Mouse (Mus musculus) kidney, embryonic 15.5 days (tissue): ENCODE measurements around the gene Chrdl2. TPM values are rescaled to one million over a fixed set of nuclear protein-coding genes. Genes with fewer than 3 reads are reported as not detected.
"Not testable (repeated sequence)": the region's sequence is repeated elsewhere in the genome, so short reads cannot be mapped to it uniquely, and the experiment has no call there.

Source experiments
- ATAC-seq: fragments of 200-750 bp; cut with Nextera tagmentation; replicated peaks from 2 replicates; pipeline ENCODE4 v1.8.0; 2017; ENCODE audit warnings: moderate TSS enrichment; ENCODE audit not compliant: low FRiP score
- H3K27ac ChIP-seq: fragments of 300-500 bp; sonication (generic); 2 replicates; pipeline ENCODE4 v1.5.1; 2015; ENCODE audit warnings: mild to moderate bottlenecking, inconsistent platforms
- H3K27me3 ChIP-seq: fragments of 300-500 bp; sonication (generic); 2 replicates; pipeline ENCODE4 v1.6.1; 2015; ENCODE audit warnings: inconsistent platforms
- H3K36me3 ChIP-seq: fragments of 300-500 bp; sonication (generic); 2 replicates; pipeline ENCODE4 v1.6.1; 2015; ENCODE audit warnings: inconsistent platforms
- H3K4me1 ChIP-seq: fragments of 300-500 bp; sonication (generic); 2 replicates; pipeline ENCODE4 v1.6.1; 2015; ENCODE audit warnings: inconsistent platforms
- H3K4me2 ChIP-seq: fragments of 300-500 bp; sonication (generic); 2 replicates; pipeline ENCODE4 v1.6.1; 2015; ENCODE audit warnings: moderate library complexity, mild to moderate bottlenecking, inconsistent platforms
- H3K4me3 ChIP-seq: fragments of 300-500 bp; sonication (generic); replicated peaks from 2 replicates; pipeline ENCODE4 v1.5.1; 2015; ENCODE audit warnings: mild to moderate bottlenecking, inconsistent platforms
- H3K9ac ChIP-seq: fragments of 300-500 bp; sonication (generic); 2 replicates; pipeline ENCODE4 v1.6.1; 2015; ENCODE audit warnings: mild to moderate bottlenecking, inconsistent platforms
- H3K9me3 ChIP-seq: fragments of 300-500 bp; sonication (generic); replicated peaks from 2 replicates; pipeline ENCODE4 v1.6.1; 2016; ENCODE audit warnings: inconsistent platforms
- WGBS: fragments of 180-500 bp; shearing (Covaris S2); methylation state at CpG from one replicate; pipeline ENCODE4 v1.1.7; 2015; ENCODE audit warnings: mixed read lengths; 5-methylcytosine and 5-hydroxymethylcytosine counted together
- polyA plus RNA-seq: library from polyadenylated mRNA; unstranded; fragments of >200 nt; fragmentation: Nextera tagmentation; extraction: Ambion mirVana; gene quantifications from 2 replicates; pipeline ENCODE4 v1.2.1, GENCODE M21; 2015

Chrdl2 gene
- polyA plus RNA-seq, 1 experiment from 2014 or later: 0.69 TPM

DNA sequence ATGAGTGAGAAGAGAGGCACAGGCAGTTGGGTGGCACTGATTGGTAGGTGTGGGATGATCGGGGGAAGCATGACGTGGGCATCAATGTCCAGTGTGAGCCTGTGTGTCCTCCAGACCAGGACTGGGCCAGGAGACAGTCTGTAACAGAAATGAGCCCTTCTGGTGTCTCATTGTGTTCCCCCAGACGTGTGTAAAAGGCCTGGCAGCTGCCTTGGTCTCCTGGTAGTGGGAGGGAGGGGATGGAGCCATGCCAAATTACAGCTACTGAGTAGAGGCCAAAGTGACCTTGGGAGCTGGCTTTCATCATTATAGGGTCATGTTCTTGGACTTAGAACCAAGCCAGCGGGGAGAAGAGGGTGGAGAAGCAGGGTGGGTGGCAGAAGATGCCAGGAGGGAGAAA, 45.9 kb downstream of the Chrdl2 start:
- no peaks in the 10 kb centered on the region for H3K27me3 ChIP-seq
- H3K9ac ChIP-seq: no peak overlapping the region
- no peaks in the 10 kb centered on the region for H3K4me1 ChIP-seq
- no peak overlapping the region for H3K4me3 ChIP-seq
- no peak overlapping the region for H3K4me2 ChIP-seq
- H3K9me3 ChIP-seq: no peaks in the 10 kb centered on the region
- no peaks in the 10 kb centered on the region for H3K36me3 ChIP-seq
- no peak overlapping the region for H3K27ac ChIP-seq
- WGBS: 73% methylated on average over 4 of the region's 4 CpGs
- no peak for ATAC-seq

DNA sequence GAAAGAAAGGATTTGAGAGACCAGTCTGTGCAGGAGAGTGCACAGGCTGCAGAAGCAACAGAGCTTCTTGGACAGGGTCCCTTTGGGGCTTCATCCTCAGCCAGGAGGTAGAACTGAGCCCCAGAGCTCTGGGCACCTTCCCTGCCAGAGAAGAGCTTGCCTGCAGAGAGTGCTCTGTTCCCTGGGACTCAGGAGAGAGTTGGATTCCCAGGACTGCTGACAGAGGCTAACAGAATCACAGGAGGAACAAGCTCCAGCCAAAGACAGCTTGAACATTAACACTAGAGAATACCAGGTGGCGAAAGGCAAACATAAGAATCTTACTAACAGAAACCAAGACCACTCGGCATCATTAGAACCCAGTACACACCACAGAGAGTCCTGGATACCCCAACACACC, 47.0 kb downstream of the Chrdl2 start:
- not testable (repeated sequence) for H3K4me1 ChIP-seq, H3K9me3 ChIP-seq, H3K36me3 ChIP-seq, H3K9ac ChIP-seq, ATAC-seq, H3K4me3 ChIP-seq, H3K4me2 ChIP-seq, H3K27ac ChIP-seq, H3K27me3 ChIP-seq
- WGBS: 91% methylated on average over 2 of the region's 2 CpGs

DNA sequence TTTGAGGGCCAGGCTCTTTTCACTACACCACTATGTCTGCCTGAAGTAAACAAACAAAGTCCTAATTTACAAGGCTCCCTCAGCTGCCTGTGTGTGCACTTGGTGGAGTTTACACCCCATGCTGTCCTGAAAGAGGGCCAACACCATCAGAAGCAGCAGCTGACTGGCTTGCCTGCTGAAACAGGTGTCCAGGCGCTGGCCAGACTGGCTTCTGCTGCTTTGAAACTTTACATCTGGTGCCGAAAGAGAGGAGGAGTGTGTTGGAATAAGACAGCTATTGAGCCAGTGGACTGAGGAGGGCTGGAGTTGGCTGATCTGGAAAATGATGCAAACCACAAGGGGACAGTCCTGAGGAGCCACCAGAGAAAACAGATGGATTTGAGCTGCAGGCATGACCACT, 68.0 kb downstream of the Chrdl2 start:
- ATAC-seq: no peak
- no peak overlapping the region for H3K4me3 ChIP-seq
- H3K9ac ChIP-seq: no peak overlapping the region
- no peak overlapping the region for H3K4me2 ChIP-seq
- H3K36me3 ChIP-seq: 0 out of 2 replicates have a peak, but pooled peaks cover 5% of the 10 kb centered on the region
- WGBS: 48% methylated on average over 2 of the region's 2 CpGs
- H3K4me1 ChIP-seq: no peaks in the 10 kb centered on the region
- H3K27me3 ChIP-seq: no peaks in the 10 kb centered on the region
- H3K27ac ChIP-seq: no peak overlapping the region
- no peaks in the 10 kb centered on the region for H3K9me3 ChIP-seq

DNA sequence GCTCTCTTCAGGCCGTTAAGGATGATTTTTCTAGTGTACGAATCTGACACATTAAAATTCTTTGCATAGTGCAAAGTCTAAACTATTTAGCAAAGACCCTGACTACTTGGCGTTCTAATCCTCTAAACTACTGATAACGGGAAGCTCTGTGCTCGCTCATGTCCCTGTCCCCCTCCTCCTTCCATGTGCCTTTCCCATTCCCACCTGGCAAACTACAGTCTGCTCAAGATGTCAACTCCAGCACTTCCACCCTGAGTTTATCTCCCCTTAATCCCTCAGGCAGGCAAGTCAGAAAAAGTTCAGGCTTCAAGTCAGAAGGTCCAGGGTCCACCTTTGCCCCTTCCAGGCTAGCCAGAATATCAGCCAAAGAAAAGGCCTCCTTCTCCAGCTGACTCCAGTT, 70.3 kb downstream of the Chrdl2 start:
- H3K27me3 ChIP-seq: no peaks in the 10 kb centered on the region
- no peak overlapping the region for H3K27ac ChIP-seq
- H3K9me3 ChIP-seq: no peaks in the 10 kb centered on the region
- no peaks in the 10 kb centered on the region for H3K4me1 ChIP-seq
- peaks cover 11% of the 10 kb centered on the region; the same call in 1 of the 2 replicates for H3K36me3 ChIP-seq
- H3K4me3 ChIP-seq: no peak overlapping the region
- ATAC-seq: no peak
- 82% methylated on average over 5 of the region's 5 CpGs for WGBS
- H3K9ac ChIP-seq: no peak overlapping the region
- no peak overlapping the region for H3K4me2 ChIP-seq

DNA sequence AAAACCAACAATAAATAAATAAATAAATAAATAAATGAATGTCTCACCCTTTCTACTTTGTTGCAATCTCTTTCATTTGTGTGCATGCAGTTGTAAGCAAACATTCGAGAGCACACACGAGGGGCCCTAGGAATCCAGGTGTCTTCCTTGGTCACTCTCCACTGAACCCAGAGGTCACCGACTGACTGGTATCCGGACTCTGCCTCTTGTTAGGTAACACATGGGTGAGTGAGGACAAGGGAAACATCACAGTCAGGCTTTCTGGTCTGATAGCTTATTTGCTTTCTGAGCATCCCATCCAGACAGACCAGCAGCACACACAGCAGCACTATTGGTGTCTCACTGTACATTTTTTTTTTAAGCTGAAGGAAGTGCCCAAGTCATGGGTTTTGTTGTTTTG, 71.1 kb downstream of the Chrdl2 start:
- Histone ChIP-seq H3K4me1 (no peaks in the 10 kb centered on the region), H3K4me3 (no peak overlapping the region), H3K4me2 (no peak overlapping the region), H3K27ac (no peak overlapping the region), H3K27me3 (no peaks in the 10 kb centered on the region), H3K36me3 (peaks cover 16% of the 10 kb centered on the region), H3K9me3 (no peaks in the 10 kb centered on the region), H3K9ac (no peak overlapping the region)
- no peak for ATAC-seq
- WGBS: 62% methylated on average over 4 of the region's 4 CpGs

DNA sequence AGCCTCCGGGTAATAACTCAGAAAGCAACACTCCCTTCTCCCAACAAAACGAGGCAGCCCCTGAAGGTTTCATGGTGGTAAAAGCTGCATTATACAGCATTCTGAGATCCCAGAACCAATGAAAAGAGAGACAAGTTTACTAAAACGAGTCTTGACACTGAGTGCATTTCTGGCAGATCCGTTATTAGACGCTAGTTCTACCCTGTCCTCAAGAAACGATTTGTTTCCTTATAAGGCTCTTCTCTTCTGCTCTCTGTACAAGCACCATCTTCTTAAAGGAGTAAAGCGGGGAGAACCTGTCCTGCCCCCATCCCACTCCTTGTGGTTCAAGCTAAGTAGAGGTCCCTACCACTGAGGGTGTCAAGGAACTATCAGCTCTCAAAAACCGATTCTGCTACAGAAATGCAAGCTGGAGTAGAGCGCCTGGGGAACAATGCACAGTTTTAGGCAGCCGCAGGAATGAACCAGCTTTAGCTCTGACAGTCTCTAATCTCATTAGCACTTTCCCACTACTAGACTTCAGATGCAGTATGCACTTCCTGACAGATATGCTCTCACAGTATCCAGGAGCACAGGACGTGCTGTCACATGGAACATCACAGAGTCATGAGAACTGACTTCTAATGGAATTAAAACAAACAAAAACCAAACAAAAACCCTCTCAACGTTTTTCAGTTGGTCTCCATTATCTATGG, 74.3 kb downstream of the Chrdl2 start:
- H3K9me3 ChIP-seq: no peaks in the 10 kb centered on the region
- H3K36me3 ChIP-seq: peaks cover 47% of the 10 kb centered on the region
- no peaks in the 10 kb centered on the region for H3K4me1 ChIP-seq
- ATAC-seq: no peak
- H3K27me3 ChIP-seq: no peaks in the 10 kb centered on the region
- H3K9ac ChIP-seq: no peak overlapping the region
- no peak overlapping the region for H3K4me2 ChIP-seq
- no peak overlapping the region for H3K27ac ChIP-seq
- WGBS: 72% methylated on average over 12 of the region's 12 CpGs
- no peak overlapping the region for H3K4me3 ChIP-seq

DNA sequence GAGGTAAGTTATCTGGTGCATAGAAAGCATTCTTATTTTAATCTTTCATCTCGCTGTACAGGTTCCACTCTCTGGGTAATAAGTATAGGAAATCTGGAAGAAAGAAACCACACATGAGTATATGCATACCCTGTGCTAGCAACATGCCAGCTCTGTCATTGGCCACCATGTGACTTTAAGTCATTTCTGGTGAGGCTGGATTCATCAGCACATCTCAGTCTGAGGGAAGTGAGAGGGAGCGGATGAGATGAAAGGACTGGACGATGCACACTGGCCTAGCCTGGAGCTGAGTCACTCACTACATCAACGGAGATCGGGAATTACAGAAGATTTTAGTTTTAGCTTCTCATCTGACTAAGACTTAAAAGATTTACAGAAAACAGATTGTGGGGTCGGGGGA, 76.9 kb downstream of the Chrdl2 start:
- Histone ChIP-seq H3K36me3 (peaks cover 73% of the 10 kb centered on the region), H3K4me3 (no peak overlapping the region), H3K27ac (no peak overlapping the region), H3K9me3 (no peaks in the 10 kb centered on the region), H3K27me3 (no peaks in the 10 kb centered on the region), H3K9ac (no peak overlapping the region), H3K4me2 (no peak overlapping the region), H3K4me1 (no peaks in the 10 kb centered on the region)
- WGBS: 93% methylated on average over 6 of the region's 6 CpGs
- no peak for ATAC-seq

DNA sequence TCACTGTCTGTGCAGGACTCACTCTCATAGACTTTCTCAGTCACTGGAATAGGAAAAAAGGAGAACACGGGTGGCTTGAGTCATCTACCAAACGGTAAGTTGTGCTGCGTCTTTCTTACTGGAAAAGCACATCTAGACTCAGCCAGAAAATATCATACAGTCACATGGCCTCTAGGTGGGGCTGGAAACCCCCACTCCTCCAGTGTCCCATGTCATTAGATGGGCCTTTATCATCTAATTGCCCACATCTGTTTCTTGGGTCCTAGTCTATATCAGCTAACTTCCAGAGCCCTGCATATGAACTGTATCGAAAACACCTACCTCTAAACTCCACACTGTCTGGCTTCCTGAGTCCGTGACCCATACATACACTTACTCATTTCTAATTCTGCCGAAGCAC, 77.8 kb downstream of the Chrdl2 start:
- Histone ChIP-seq H3K9me3 (no peaks in the 10 kb centered on the region; the same call in 1 of the 2 replicates), H3K27me3 (no peaks in the 10 kb centered on the region), H3K4me1 (no peaks in the 10 kb centered on the region), H3K9ac (no peak overlapping the region), H3K4me3 (no peak overlapping the region), H3K36me3 (peaks cover 77% of the 10 kb centered on the region), H3K27ac (no peak overlapping the region), H3K4me2 (no peak overlapping the region)
- WGBS: 87% methylated on average over 6 of the region's 6 CpGs
- ATAC-seq: no peak

Other genes starting within 250 kb of the Chrdl2 start
- gene Olfr521, start 242.7 kb upstream of the Chrdl2 start, polyA plus RNA-seq: not detected in 2 replicates
- gene Neu3, start 177.8 kb upstream of the Chrdl2 start, polyA plus RNA-seq: 3.0 and 3.1 TPM in 2 replicates
- 0.21 and 0.42 TPM in 2 replicates for gene Xrra1, start 147.1 kb upstream of the Chrdl2 start, polyA plus RNA-seq
- gene Spcs2, start 142.7 kb upstream of the Chrdl2 start, polyA plus RNA-seq: 384 and 410 TPM in 2 replicates
- 5.9 and 6.2 TPM in 2 replicates for gene Rnf169, start 25.7 kb upstream of the Chrdl2 start, polyA plus RNA-seq
- gene Pold3, start 115.4 kb downstream of the Chrdl2 start, polyA plus RNA-seq: 64.3 and 66.3 TPM in 2 replicates
- gene Lipt2, start 153.1 kb downstream of the Chrdl2 start, polyA plus RNA-seq: 21.5 TPM in 2 replicates
- 5.1 and 5.9 TPM in 2 replicates for gene Kcne3, start 170.3 kb downstream of the Chrdl2 start, polyA plus RNA-seq
- 3.8 and 4.4 TPM in 2 replicates for gene Pgm2l1, start 221.2 kb downstream of the Chrdl2 start, polyA plus RNA-seq